Mouse (Mus musculus) left cerebral cortex, adult 6 months (tissue): Measurements from ENCODE around the gene Rras2. TPM values are rescaled to one million over a fixed set of nuclear protein-coding genes. Genes with fewer than 3 reads are reported as not detected.

Source experiments
- long read RNA-seq, 2 experiments: library from polyadenylated mRNA; unstranded; transcript quantifications; one replicate each; pipeline ENCODE4 v2.0.0; 2019 to 2020
- polyA plus RNA-seq: library from polyadenylated mRNA; unstranded; fragments of <200 nt; fragmentation: Nextera tagmentation; gene quantifications from 2 replicates; pipeline ENCODE4 v1.2.3, GENCODE M21; 2021

The Rras2 gene
- 1.9 and 6.9 TPM in 2 replicates for polyA plus RNA-seq
- long read RNA-seq, experiment 1, transcript Rras2-201 (6 exons, 2,275 nt): major isoform, 5 of 14 reads
- long read RNA-seq, experiment 1, partial matches to known transcripts: 3 of 14 reads
- long read RNA-seq, experiment 1, other reads (novel, unspliced or antisense): 6 of 14 reads
- long read RNA-seq, experiment 2, partial matches to known transcripts: 2 of 10 reads
- long read RNA-seq, experiment 2, other reads (novel, unspliced or antisense): 7 of 10 reads

GRCm38 (mm10) chr7:114117444-114117905, at the start of gene Rras2:
TSS of gene Rras2 (minus strand) at chr7:114117781.

Other genes starting within 250 kb of the Rras2 start
- gene Copb1, start 136.9 kb upstream of the Rras2 start, polyA plus RNA-seq: 25.2 and 39.4 TPM in 2 replicates
- gene Psma1, start 158.3 kb upstream of the Rras2 start, polyA plus RNA-seq: 205 and 237 TPM in 2 replicates